Mouse (Mus musculus): ENCODE measurements around the gene Amer1.

DNA sequence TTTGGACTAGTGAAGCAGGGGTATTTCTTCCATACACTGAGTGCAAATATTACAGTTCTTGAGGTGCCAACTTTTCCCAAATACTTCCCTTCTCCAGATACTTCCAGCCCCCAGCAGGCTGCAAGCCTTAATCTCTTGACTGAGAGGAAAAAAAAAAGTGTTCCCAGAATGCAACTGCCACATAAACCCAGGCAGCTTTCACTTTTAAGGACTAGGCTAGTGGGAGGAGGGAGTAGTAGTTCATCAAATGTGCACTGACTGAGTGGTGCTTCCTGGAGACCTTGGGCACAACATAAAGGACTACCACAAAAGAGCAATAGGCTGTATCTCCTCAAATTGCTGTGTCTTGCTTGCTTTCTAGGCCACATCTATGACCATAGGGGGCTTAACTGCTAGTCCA lies 3.4 kb downstream of the Amer1 start:
- TF ChIP-seq CTCF (IDR thresholded peaks at IDR 0.05; ENCODE audit: low read depth, low read length) (no peak), POLR2A (IDR thresholded peaks at IDR 0.05; ENCODE audit: borderline replicate concordance, low read depth, low read length) (no peak)
